Mouse (Mus musculus): ENCODE data around the gene Abtb2. TPM values are rescaled to one million over a fixed set of nuclear protein-coding genes. Genes with fewer than 3 reads are reported as not detected.

Abtb2 gene
- polyA plus RNA-seq, 1 experiment from 2014 or later, result 5.6 TPM

GRCm38 (mm10) chr2:103677614-103678369, 111.7 kb downstream of the Abtb2 start:
- TF ChIP-seq CTCF (IDR thresholded peaks at IDR 0.05; ENCODE audit: low read depth), result no peak
- ATAC-seq (replicated peaks; ENCODE audit: low FRiP score, low read depth) (no peak), DNase-seq (ENCODE audit: low spot score) (no peak)
- Histone ChIP-seq H3K9me3 (replicated peaks; ENCODE audit: low read length) (no peaks in the 10 kb centered on the region), H3K27ac (peak overlapping the region; percentile 31; the same call in 1 of the 2 replicates), H3K9ac (ENCODE audit: low read depth, low read length) (no peak overlapping the region), H3K4me3 (replicated peaks; ENCODE audit: low read depth, low read length) (no peak overlapping the region), H3K4me1 (replicated peaks; ENCODE audit: insufficient read depth, low read length) (peaks cover 5% of the 10 kb centered on the region; the same call in 1 of the 2 replicates), H3K4me2 (ENCODE audit: low read length) (no peak overlapping the region), H3K27me3 (ENCODE audit: insufficient read depth, low read length) (no peaks in the 10 kb centered on the region), H3K36me3 (ENCODE audit: insufficient read depth, low read length) (no peaks in the 10 kb centered on the region)
- WGBS, result 56% methylated on average over 7 of the region's 7 CpGs

- H3K9ac ChIP-seq (ENCODE audit: low read depth, low read length), result no peak overlapping the region
- peak overlapping the region; percentile 31; the same call in 1 of the 2 replicates for H3K27ac ChIP-seq
- H3K36me3 ChIP-seq (ENCODE audit: insufficient read depth, low read length), result no peaks in the 10 kb centered on the region
- H3K4me3 ChIP-seq (replicated peaks; ENCODE audit: low read depth, low read length), result no peak overlapping the region
- H3K27me3 ChIP-seq (ENCODE audit: insufficient read depth, low read length), result no peaks in the 10 kb centered on the region
- H3K9me3 ChIP-seq (replicated peaks; ENCODE audit: low read length), result no peaks in the 10 kb centered on the region
- H3K4me1 ChIP-seq (replicated peaks; ENCODE audit: insufficient read depth, low read length), result peaks cover 5% of the 10 kb centered on the region; the same call in 1 of the 2 replicates
- TF ChIP-seq CTCF (IDR thresholded peaks at IDR 0.05; ENCODE audit: low read depth), result no peak
- ATAC-seq (replicated peaks; ENCODE audit: low FRiP score, low read depth), result peak; percentile 66; the same call in 1 of the 2 replicates
- H3K4me2 ChIP-seq (ENCODE audit: low read length), result no peak overlapping the region
- DNase-seq (ENCODE audit: low spot score), result peak; percentile 21
- 79% methylated on average over 6 of the region's 6 CpGs for WGBS
Observed at GRCm38 (mm10) chr2:103678433-103678832, 112.3 kb downstream of the Abtb2 start.

GRCm38 (mm10) chr2:103680364-103681110, 114.4 kb downstream of the Abtb2 start:
- Histone ChIP-seq H3K4me1 (replicated peaks; ENCODE audit: insufficient read depth, low read length) (peaks cover 5% of the 10 kb centered on the region; the same call in 1 of the 2 replicates), H3K4me3 (replicated peaks; ENCODE audit: low read depth, low read length) (no peak overlapping the region), H3K27me3 (ENCODE audit: insufficient read depth, low read length) (no peaks in the 10 kb centered on the region), H3K9ac (ENCODE audit: low read depth, low read length) (no peak overlapping the region), H3K36me3 (ENCODE audit: insufficient read depth, low read length) (no peaks in the 10 kb centered on the region), H3K27ac (no peak overlapping the region), H3K9me3 (replicated peaks; ENCODE audit: low read length) (no peaks in the 10 kb centered on the region), H3K4me2 (ENCODE audit: low read length) (no peak overlapping the region)
- ATAC-seq (replicated peaks; ENCODE audit: low FRiP score, low read depth), result no peak
- no peak for TF ChIP-seq CTCF (IDR thresholded peaks at IDR 0.05; ENCODE audit: low read depth)
- DNase-seq (ENCODE audit: low spot score), result no peak
- WGBS, result 63% methylated on average over 9 of the region's 9 CpGs

- Histone ChIP-seq H3K4me3 (replicated peaks; ENCODE audit: low read depth, low read length) (no peak overlapping the region), H3K36me3 (ENCODE audit: insufficient read depth, low read length) (no peaks in the 10 kb centered on the region), H3K27ac (no peak overlapping the region), H3K4me1 (replicated peaks; ENCODE audit: insufficient read depth, low read length) (peaks cover 5% of the 10 kb centered on the region; the same call in 1 of the 2 replicates), H3K9me3 (replicated peaks; ENCODE audit: low read length) (no peaks in the 10 kb centered on the region), H3K4me2 (ENCODE audit: low read length) (no peak overlapping the region), H3K27me3 (ENCODE audit: insufficient read depth, low read length) (no peaks in the 10 kb centered on the region), H3K9ac (ENCODE audit: low read depth, low read length) (no peak overlapping the region)
- no peak for ATAC-seq (replicated peaks; ENCODE audit: low FRiP score, low read depth)
- 76% methylated on average over 5 of the region's 5 CpGs for WGBS
- no peak for TF ChIP-seq CTCF (IDR thresholded peaks at IDR 0.05; ENCODE audit: low read depth)
- DNase-seq (ENCODE audit: low spot score), result no peak
Observed at GRCm38 (mm10) chr2:103681149-103681548, 115.0 kb downstream of the Abtb2 start.

- no peak overlapping the region for H3K4me3 ChIP-seq (replicated peaks; ENCODE audit: low read depth, low read length)
- H3K4me1 ChIP-seq (replicated peaks; ENCODE audit: insufficient read depth, low read length), result peaks cover 5% of the 10 kb centered on the region; the same call in 1 of the 2 replicates
- H3K9me3 ChIP-seq (replicated peaks; ENCODE audit: low read length), result no peaks in the 10 kb centered on the region
- no peak overlapping the region for H3K9ac ChIP-seq (ENCODE audit: low read depth, low read length)
- DNase-seq (ENCODE audit: low spot score) (no peak), ATAC-seq (replicated peaks; ENCODE audit: low FRiP score, low read depth) (no peak)
- no peak for TF ChIP-seq CTCF (IDR thresholded peaks at IDR 0.05; ENCODE audit: low read depth)
- H3K4me2 ChIP-seq (ENCODE audit: low read length), result no peak overlapping the region
- 79% methylated on average over 9 of the region's 9 CpGs for WGBS
- no peak overlapping the region for H3K27ac ChIP-seq
- H3K27me3 ChIP-seq (ENCODE audit: insufficient read depth, low read length), result no peaks in the 10 kb centered on the region
- H3K36me3 ChIP-seq (ENCODE audit: insufficient read depth, low read length), result no peaks in the 10 kb centered on the region
Observed at GRCm38 (mm10) chr2:103682261-103682722, 116.2 kb downstream of the Abtb2 start.

GRCm38 (mm10) chr2:103682927-103683442, 116.9 kb downstream of the Abtb2 start:
- H3K4me1 ChIP-seq (replicated peaks; ENCODE audit: insufficient read depth, low read length), result peaks cover 5% of the 10 kb centered on the region; the same call in 1 of the 2 replicates
- TF ChIP-seq CTCF (IDR thresholded peaks at IDR 0.05; ENCODE audit: low read depth), result no peak
- no peak overlapping the region for H3K9ac ChIP-seq (ENCODE audit: low read depth, low read length)
- H3K4me2 ChIP-seq (ENCODE audit: low read length), result no peak overlapping the region
- H3K27ac ChIP-seq, result no peak overlapping the region
- no peaks in the 10 kb centered on the region for H3K9me3 ChIP-seq (replicated peaks; ENCODE audit: low read length)
- WGBS, result 78% methylated on average over 9 of the region's 9 CpGs
- no peaks in the 10 kb centered on the region for H3K27me3 ChIP-seq (ENCODE audit: insufficient read depth, low read length)
- no peak for DNase-seq (ENCODE audit: low spot score)
- H3K36me3 ChIP-seq (ENCODE audit: insufficient read depth, low read length), result no peaks in the 10 kb centered on the region
- no peak overlapping the region for H3K4me3 ChIP-seq (replicated peaks; ENCODE audit: low read depth, low read length)
- no peak for ATAC-seq (replicated peaks; ENCODE audit: low FRiP score, low read depth)

All from kidney, postnatal 0 days (tissue).